In the genomic region with DNA sequence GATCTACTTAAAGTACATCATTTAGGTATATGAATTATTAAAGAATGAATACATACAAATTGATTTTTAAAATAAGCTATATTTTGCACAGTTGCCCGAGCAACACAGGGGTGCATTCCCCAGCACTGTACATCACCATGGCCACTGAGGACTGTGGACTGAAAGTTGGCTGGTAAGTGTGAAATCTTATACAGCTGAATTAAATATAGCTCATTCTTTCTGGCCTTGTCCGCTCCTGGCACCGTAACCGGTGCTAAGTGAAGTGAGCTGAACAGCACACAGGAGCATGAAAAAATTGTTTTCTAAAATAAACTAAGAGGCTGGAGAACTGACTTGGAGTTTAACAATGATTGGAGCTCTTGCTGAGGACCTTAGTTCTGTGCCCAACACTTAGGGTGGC, we compare ENCODE assay signal across 17 mouse cellular contexts.
DNase-seq lines count a peak whose midpoint lies in the region; ATAC-seq and TF ChIP-seq lines count a peak whose summit lies in the region.
"Had no signal": no experiment of that assay in that cellular context is flagged by ENCODE, and none has a peak within 500 bp of the region (broad histone marks: within the 10 kb centered on the region; RNA-seq: fewer than 3 reads in every experiment).

No protein-coding gene starts in this region.

- H3K36me3 ChIP-seq in heart, embryonic 10.5 days = no peaks in the 10 kb centered on the region
- no peaks in the 10 kb centered on the region for H3K36me3 ChIP-seq in heart, postnatal 0 days (replicated peaks; ENCODE audit: control insufficient read depth, insufficient read depth, low read length)
- no peaks in the 10 kb centered on the region for H3K36me3 ChIP-seq in kidney, embryonic 14.5 days (ENCODE audit: control insufficient read depth, insufficient read depth, low read length)
- H3K36me3 ChIP-seq: neural tube, embryonic 13.5 days had no signal

- no peaks in the 10 kb centered on the region for H3K27me3 ChIP-seq in heart, embryonic 10.5 days (ENCODE audit: insufficient read depth, poor library complexity, severe bottlenecking)
- no peaks in the 10 kb centered on the region for H3K27me3 ChIP-seq in heart, postnatal 0 days (ENCODE audit: control insufficient read depth, insufficient read depth, low read length)
- H3K27me3 ChIP-seq in kidney, embryonic 14.5 days (ENCODE audit: control insufficient read depth, insufficient read depth, low read length) = no peaks in the 10 kb centered on the region
- H3K27me3 ChIP-seq: neural tube, embryonic 13.5 days; Patski had no signal

- H3K27ac ChIP-seq in heart, embryonic 10.5 days = no peak overlapping the region
- H3K27ac ChIP-seq in heart, postnatal 0 days (ENCODE audit: low read depth) = peak overlapping the region; percentile 65
- no peak overlapping the region for H3K27ac ChIP-seq in kidney, embryonic 14.5 days (ENCODE audit: low read depth, low read length)
- H3K27ac ChIP-seq: layer of hippocampus, adult 2 months; neural tube, embryonic 13.5 days had no signal

- no peak for TF ChIP-seq CTCF in heart, postnatal 0 days (IDR thresholded peaks at IDR 0.05; ENCODE audit: low read depth)

- H3K9ac ChIP-seq in heart, postnatal 0 days (replicated peaks; ENCODE audit: low read depth, low read length) = no peak overlapping the region
- H3K9ac ChIP-seq in kidney, embryonic 14.5 days (ENCODE audit: low read depth, low read length) = no peak overlapping the region
- H3K9ac ChIP-seq: neural tube, embryonic 13.5 days had no signal

- WGBS in heart, embryonic 10.5 days = 90% methylated on average over 4 of the region's 4 CpGs
- 33% methylated on average over 4 of the region's 4 CpGs for WGBS in heart, postnatal 0 days
- 93% methylated on average over 4 of the region's 4 CpGs for WGBS in kidney, embryonic 14.5 days

- peak; percentile 19 for DNase-seq in cerebellum, adult 8-10 months
- no peak for DNase-seq in cerebellum, adult 11 months
- DNase-seq in heart, adult 18-20 months = peak; percentile 30 to 59
- DNase-seq in heart, embryonic 10.5 days (ENCODE audit: low spot score) = no peak
- peak; percentile 6 for DNase-seq in NIH3T3 (ENCODE audit: low read depth)
- DNase-seq in heart, postnatal 0 days (ENCODE audit: low spot score) = peak; percentile 54
- no peak for DNase-seq in kidney, postnatal 4 days
- DNase-seq: cerebellum, adult 11-12 months; kidney, adult 9 months; lung, postnatal 14 days; thymus, postnatal 14 days had no signal

- peaks cover 4% of the 10 kb centered on the region; the same call in 1 of the 2 replicates for H3K4me1 ChIP-seq in heart, embryonic 10.5 days
- H3K4me1 ChIP-seq in heart, postnatal 0 days (ENCODE audit: control insufficient read depth, insufficient read depth) = peaks cover 9% of the 10 kb centered on the region; the same call in 1 of the 2 replicates
- H3K4me1 ChIP-seq in kidney, embryonic 14.5 days (ENCODE audit: control insufficient read depth, insufficient read depth, low read length) = no peaks in the 10 kb centered on the region

- peak; percentile 90 for ATAC-seq in heart, postnatal 0 days (ENCODE audit: insufficient read depth, low read depth)
- no peak for ATAC-seq in kidney, embryonic 14.5 days (ENCODE audit: low FRiP score, low TSS enrichment)
- ATAC-seq: inflammation-experienced regulatory T-cells, adult 6 months; Patski had no signal

- no peak overlapping the region for H3K4me3 ChIP-seq in heart, embryonic 10.5 days
- H3K4me3 ChIP-seq in heart, postnatal 0 days (ENCODE audit: low read depth, low read length) = no peak overlapping the region
- H3K4me3 ChIP-seq in kidney, embryonic 14.5 days (ENCODE audit: low read length) = no peak overlapping the region
- H3K4me3 ChIP-seq: erythroblast, embryonic 14.5 days; layer of hippocampus, adult 2 months; neural tube, embryonic 13.5 days had no signal

- TF ChIP-seq EP300 in heart, postnatal 0 days (IDR thresholded peaks at IDR 0.05; ENCODE audit: low read depth) = no peak

- H3K4me2 ChIP-seq in heart, postnatal 0 days (ENCODE audit: low read depth, low read length) = no peak overlapping the region
- H3K4me2 ChIP-seq in kidney, embryonic 14.5 days (replicated peaks; ENCODE audit: low read depth, low read length) = no peak overlapping the region
- H3K4me2 ChIP-seq: neural tube, embryonic 13.5 days had no signal

- no peaks in the 10 kb centered on the region for H3K9me3 ChIP-seq in heart, embryonic 10.5 days
- H3K9me3 ChIP-seq in heart, postnatal 0 days (replicated peaks; ENCODE audit: control insufficient read depth, low read length) = no peaks in the 10 kb centered on the region
- no peaks in the 10 kb centered on the region for H3K9me3 ChIP-seq in kidney, embryonic 14.5 days (ENCODE audit: control insufficient read depth, low read length)
- H3K9me3 ChIP-seq: neural tube, embryonic 13.5 days had no signal

Comparison
In these comparisons a context has a peak if more than half of its experiments do, and no peak if none do; other contexts are left out.
1. DNase-seq: peak in cerebellum, adult 8-10 months (single experiment), heart, adult 18-20 months (2 of 2), NIH3T3 (single experiment) and heart, postnatal 0 days (single experiment); none in cerebellum, adult 11 months (single experiment), heart, embryonic 10.5 days (single experiment) and kidney, postnatal 4 days (0 of 2).